Mouse (Mus musculus) telencephalon, adult 2 months (tissue): ENCODE measurements around the gene Gm42417.

ENCODE experiments used
- DNase-seq: peaks from one replicate; pipeline ENCODE4 v3.0.0-alpha.2; 2011; ENCODE audit warnings: low read depth, low spot score

The Gm42417 gene

DNA sequence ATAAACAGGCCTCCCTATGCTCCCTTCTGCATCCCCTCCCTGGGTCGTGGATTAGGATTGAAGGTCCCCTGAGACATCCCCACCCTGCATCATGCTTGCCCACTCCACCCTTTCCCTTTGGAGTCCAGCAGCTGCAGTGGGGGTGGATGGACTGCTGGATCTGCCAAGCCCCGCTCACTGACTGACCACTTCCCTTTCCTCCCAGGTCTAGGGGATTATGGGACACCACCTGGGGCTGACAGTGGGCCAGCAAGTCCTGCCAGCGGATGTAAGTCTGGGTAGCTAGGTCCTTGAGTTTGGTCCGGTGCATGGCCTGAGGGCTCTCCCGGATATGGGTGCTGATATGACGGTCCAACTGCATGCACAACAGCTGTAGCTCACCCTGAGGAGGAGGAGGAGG, 24.9 kb upstream of the Gm42417 start:
- DNase-seq = no peak

DNA sequence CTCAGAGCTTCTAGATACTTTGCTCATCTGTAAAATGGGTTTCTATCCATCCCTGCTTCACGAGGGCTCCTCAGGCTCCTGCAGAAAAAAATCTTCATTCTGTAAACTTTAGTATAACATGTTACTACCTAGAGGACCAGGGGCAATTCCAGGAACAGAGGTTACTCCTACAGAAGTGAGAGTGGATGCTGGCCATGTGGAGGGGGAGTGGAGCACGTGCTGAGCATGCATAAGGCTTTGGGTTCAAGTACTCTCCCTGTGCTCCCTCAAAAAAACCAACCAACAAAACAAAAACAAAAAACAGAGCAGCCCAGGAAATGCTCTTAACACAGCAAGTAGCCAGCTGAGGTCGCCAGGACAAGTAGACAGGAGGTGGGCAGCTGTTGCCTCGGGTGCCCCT, 24.4 kb upstream of the Gm42417 start:
- DNase-seq = no peak

DNA sequence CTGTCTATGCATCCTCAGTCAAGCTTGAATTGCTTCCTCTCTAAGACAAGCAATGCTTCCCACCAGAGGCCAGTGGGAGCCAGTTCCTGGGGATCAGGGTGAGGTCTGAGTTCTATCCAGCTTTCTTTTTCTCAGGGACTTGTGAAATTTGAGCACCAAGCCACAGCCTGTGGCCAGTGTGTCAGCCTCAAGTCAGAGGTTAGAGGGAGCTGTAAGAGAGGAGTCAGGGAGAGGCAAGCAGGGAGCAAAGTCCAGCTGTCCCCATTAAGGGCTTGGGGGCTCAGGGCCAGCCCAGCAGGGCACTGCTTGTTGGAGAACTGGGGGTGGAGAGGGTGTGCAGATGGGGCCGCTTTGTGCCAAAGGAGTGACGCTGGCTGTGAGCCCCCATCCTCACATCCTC, 24.0 kb upstream of the Gm42417 start:
- no peak for DNase-seq

DNA sequence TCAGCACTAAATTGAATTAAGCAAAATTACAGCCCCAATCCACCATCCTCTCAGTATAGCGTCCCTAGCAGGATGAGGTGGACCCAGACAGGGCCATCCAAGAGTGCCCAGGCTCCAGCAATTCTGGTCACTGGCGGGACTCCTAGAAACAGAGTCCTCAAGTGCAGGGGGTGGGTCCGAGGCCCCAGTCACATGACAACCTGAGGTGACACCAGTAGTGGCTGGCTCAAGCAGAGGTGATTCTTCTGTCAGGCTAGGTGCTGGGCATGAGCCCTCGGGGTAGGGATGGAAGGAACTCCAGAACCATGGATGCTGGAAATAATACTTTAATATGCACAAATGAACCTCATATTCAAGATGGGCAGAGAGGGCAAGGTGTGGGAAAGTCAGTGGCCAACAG, 23.2 kb upstream of the Gm42417 start:
- DNase-seq = no peak

DNA sequence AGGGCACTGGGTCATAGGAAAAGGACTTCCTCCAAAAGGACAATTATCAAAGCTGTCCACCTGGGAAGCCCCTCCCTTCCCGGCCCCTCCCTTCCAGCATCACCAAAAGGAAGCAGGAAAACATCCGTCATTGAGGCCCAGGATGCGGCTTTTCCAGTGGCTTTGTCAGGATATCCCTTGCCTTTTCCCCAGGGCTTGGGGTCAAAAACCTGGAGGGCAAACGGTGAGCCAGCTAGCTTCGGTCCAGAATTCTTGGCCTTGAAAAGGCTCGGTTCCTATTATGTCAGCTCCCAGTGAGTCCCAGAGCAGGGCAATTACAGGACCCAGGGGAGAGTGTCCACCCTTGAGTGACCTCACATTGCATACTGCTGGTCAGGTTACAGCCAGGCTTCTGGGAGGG, 21.7 kb upstream of the Gm42417 start:
- DNase-seq = no peak

DNA sequence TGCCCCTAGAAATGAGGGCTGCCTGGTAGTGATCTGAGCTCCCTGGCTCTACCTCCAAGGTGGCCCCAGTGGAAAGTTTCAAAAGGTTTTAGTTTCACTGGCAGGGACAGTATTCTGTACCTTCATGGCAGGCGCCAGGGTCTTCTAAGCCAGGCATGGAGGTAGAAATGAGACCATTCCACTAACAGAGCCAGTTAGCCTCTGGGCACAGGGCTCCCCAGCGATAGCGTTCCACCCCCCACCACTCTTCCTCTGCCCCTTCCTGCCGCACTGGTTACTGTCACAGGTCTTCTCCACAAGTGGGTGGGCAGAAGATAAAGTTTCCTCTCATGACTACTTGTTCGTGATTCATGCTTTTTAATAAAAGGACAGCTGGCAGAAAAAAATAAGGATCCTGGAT, 20.7 kb upstream of the Gm42417 start:
- DNase-seq = no peak

DNA sequence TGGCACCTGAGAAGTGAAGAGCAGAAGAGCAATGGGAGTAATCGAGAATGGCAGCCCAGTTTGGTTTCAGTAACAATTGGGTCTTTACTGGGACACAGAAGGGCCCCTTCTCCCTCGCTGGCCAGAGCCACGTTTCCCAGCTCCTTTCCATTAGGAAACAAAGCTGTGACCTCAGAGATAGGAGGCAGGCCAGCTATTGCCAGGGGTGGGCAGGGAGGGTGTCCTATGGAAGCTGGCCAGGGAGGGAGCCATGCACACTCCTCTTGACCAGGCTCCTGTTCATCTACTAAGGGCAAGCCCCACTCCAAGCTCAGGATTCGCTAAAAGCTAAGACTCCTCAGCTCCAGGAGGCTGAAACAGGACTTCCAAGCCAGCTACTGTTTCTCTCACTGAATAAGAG, 20.0 kb upstream of the Gm42417 start:
- no peak for DNase-seq

DNA sequence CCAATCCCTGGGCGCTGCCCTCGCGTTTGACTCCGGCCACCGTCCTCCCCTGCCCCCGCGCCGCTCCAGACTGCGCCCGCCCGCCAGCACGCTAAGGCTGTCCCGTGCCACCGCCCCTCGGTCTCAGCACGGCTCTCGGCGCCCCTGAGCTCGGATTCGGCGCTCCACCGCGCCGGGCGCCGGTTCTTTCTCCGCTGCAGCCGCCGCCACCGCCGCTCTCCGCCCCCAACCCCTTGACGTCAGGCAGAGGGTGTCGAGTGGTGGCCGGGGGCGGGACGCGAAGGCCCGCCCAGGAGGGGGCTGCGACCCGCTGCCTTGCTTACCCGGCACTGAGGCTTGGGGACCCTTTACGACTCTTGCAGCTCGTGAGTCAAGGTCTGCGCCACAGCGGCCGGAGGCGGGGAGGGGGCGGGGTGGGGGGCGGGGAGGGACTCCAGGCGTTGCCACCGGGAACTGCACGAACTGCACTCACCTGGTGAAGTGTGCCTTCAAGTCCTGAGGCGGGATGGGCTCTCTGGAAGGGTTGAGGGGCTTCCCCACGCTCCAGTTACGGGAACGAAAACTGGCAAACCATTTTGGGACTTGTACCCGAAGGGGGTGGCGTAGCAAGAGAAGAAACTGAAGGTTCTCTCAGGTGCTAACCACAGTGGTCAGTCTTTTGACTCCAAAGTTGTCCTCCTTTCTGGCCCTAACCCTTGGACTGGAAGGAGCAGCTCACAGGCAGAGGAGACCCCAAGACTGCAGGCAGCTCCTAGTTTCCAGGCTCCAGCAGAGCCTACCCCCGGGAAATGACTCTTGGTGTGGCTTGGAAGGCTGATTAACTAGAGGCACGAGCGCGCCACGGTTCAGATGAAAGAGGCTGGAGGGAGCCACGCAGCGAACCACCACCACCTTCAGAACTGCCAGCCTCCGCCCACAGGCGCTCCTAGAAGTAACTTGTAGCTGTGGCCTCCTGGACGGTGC, 19.1 kb upstream of the Gm42417 start, which contains the start of gene Sema4c:
Gene Sema4c (minus strand): TSS at position 319 of the 963 bp plus-strand sequence.
- no peak for DNase-seq

DNA sequence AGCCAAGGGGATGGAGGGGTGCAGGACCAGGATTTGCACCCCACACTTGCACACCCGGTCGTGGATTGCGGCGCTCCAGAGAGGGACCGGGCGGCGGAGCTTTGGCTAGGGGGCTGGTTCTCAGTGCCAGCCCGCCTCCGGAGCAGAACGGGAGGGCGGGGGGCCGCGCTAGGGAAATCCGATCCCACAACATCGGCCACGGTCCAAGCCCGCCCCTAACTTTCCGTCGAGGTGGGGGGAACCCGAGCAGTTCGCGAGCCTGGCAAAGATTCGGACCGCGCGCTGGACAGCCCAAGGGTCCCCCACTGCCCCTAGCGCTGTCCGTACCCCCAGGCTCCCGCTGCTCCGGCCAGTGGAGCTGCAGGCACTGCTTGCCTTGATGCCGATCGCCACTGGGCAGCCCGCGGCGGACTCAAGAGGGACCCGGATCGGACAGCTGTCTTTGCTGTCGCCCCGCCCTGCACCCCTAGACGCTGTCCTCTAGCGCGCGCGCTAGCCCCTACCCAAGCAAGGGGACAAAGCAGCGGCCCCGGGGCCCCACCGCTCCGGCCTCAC, 18.3 kb upstream of the Gm42417 start:
- DNase-seq = no peak

DNA sequence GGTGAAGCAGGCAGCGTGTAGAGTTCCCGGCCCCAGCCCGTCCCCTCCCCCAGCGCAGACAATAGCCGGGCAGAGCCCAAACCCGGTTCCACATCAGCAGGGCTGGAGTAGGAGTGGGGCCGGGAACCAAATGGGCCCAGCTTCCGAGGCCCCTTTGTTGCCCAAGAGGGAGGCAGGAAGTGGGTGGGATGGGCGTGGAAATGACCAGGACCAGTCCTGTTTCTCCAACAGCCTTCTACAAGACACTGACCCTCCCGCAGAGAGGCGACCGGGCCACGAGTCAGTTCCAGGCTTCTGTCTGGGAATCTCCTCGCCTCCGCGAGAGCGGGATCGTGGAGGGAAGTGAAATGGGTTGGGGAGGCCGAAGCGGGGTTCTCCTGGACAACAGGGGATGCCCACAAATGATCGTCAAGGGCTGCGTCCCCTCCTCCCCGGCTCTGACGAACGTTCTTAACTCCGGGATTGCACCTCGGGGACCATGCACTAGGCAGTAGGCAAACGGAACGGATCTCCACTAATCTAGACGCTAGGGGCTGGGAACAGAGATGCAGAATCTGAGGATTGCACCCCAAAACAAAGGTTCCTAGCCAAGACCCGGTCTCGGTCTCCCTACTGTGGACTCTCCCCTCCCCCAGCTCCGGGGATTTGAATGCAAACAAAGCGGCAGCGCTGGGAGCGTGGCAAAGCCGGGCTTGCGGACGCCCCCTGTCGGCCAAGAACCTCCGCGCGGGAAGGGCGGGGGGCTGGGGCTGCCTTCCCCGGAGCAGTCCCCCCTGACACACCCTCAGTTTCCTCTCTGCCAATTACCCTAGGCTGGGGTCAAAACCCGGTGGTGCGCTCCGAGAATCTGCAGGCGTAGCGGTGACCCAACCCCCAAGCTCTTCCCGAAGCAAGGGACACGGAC, 17.6 kb upstream of the Gm42417 start:
- peak; percentile 70 for DNase-seq

DNA sequence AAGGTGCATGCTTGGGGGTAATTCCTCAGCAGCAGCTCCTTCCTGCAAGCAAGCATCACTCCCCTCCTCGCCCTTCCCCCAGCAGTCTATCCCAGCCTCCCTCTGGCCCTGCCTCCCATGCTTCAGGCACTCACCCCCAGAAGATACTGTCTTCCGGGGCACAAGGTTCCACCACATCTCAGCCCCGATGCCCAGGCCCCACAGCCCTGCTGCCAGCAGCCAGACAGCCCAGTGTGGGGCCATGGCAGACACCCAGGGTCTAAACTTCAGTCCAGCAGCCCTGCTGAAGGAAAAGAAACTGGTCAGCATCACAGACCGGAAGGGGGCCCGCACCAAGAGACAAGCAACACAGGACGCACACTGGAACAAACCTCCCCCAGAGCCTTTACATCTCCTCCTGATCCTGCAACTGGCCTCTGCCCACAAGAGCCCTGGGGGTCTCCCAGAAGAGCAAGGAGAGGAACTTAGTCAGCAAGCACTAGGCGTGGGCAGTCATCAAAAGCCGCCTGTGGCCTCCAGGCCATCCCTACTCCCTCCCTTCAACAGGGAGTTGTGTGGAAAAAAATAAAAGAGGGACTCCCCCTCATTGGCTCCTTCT, 16.7 kb upstream of the Gm42417 start:
- DNase-seq = no peak

DNA sequence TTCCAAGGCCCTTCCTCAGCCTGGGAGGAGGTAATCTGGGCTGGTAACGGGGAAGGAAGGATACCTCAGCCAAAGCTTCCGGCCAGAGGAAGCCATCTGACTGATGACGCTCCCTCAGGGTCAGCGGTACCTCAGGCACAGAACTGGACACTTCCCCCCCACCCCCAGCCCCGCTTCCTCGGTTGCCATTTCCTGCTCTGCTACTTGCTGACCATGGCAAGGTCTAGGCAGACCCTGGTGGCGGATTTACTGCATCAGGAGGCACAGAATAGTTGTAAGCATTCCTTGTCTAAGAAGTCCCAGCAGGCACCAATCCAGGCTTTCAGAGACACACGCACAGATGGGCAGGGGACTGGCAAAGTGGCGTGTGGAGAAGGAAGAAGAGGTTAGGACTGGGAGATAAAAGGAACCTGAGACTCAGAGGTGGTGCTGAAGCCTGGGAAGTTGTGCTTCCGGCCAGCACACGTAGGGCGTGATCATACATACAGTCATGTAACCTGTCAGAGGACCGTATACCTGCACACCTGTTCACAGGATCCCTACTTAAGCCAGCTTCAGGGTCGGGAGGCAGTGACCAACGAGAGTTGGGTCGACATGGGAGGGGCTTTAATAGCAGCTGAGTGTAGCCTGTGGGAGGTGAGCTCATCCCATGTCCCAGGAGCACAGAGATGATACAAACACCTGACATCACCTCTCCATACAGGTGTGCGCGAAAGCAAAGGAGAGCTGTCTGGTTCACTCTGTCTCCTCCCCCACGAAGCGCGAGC, 15.6 kb upstream of the Gm42417 start:
- DNase-seq = no peak

DNA sequence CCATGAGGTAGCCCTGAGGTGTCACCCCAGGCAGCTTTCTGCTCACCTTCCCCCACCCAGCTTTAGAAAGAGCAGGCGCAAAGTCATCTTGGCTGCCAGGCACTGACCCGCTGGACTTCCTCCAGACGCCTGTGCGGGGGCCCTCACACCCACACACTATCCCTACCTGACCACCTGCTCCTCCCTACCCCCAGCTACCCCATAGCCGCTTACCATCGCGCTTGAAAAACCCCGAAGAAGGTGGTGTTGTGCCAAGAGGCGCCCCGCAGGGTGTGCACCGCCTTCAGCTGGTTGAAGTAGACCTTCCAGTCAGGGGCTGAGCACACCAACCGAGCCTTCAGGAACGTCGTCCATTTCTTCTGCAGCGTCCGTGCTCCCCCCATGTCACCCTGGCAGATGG, 13.3 kb upstream of the Gm42417 start:
- DNase-seq = no peak

DNA sequence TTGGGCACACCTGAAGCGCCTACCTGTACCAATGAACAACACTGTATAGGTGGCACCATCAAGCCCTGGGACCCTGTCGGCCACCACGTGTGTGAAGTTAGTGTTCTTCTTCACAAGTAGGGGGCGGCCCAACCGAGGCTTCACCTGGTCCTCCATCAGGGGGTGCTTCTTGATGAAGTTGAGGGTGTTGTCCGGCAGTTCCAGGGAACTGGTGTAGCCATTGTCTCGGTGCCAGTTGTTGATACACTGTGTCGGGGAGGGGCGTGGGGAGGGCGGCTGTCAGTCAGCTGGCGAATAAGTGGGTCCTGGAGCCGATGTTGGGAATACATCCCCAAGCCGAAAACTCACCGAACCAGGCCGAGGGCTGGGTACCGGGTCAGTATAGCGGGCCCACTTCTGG, 12.7 kb upstream of the Gm42417 start:
- DNase-seq = no peak

DNA sequence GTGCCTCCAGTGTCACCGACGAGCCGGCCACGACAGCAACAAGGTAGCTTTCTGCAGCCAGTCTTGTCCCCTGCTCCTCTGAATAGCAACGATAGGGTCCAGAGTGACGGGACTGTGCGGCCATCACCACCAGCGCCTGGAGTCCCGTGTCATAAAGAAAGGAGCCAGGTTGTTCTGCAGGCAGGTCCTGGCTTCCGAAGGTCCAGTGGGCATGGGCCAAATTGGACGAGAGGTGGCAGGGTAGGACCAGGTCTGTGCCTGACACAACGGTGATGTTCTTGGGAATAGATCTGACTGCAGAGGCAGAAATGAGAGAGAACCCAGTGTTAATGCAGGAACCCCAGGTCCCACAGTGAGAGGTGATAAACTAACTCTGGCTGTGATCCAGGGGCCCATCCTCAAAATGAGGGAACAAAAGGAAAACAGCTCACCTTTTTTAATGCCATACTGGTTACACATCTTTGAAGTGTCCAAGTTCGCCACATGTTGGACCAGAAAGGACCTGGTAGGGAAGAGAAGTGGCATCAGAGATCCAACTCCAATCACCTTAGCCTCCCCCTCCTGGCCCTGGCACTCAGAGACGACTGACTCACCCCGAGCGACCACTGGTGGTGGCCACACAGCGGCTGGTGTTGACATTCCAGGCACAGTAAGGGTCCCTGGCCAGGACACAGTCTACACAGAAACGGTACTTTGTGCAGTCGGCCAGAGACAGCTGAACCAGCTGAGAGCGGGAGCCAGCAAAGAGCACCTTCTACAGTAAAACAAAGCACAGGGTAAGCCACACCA, 11.0 kb upstream of the Gm42417 start:
- DNase-seq = no peak

DNA sequence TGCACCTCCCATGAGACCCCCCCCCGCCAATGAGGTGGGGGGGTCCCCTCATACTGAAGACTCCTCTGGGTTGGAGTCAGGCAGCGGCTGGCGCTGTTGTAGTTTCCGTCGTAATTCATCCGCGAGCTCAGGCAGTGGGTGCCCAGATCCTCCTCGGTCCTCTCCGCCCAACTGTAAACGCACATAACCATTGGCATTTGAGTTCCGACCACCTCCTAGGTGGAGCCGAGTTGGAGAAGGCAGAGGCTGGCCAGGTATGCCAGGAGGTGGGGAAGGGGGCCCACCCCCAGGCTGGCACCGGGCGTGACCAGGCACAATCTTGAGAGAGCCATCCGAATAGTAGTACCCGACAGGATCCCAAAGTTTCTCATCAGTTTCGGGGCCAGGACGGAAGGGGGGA, 10.3 kb upstream of the Gm42417 start:
- DNase-seq = no peak

DNA sequence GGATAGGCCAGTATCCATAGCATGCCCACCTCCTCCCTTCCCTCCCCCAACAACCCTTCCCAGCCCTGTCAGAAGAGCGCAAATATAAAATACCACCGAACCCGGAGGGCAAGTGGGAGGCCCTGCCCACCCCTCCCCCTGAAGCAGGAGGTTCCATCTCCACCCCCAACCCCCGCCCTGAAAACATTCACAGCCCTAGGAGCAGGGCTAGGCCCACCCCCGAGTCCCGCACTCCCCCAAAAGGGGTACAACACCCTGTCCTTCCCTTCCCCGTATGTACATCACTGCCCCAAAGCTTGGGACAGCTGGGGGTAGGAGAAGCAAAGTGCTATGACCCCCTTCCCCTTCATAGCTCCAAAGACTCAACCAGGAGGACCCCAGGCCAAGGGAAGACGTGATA, 9.5 kb upstream of the Gm42417 start:
- DNase-seq = no peak

DNA sequence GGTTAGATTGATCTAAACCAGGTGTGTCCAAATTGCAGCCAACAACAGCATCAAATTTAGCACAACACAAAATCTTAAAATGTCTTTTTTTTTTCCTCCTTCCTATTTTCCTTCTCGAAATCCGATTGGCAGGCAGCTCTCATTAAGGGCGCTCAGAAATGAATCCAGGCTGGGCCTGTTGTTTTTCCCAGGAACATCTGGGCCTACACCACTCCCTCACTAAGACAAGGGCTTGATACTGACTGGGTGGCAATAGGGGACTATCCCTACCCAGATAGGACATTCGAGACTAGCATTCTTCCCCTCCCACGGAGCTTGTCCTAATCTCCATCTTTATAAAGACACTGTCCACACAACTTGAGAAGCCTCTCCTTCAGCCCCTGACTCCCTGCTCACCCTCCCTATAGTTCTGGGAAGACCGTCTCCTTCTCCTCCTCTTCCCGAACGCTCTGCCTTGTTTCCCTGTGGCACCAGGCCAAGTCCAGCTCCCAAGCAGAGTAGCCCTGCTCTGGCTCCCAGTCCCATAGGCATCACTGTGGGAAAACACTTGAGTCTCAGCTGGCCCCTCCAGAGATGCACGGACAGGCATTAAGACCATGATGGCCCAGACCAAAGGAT, 8.9 kb upstream of the Gm42417 start:
- no peak for DNase-seq

DNA sequence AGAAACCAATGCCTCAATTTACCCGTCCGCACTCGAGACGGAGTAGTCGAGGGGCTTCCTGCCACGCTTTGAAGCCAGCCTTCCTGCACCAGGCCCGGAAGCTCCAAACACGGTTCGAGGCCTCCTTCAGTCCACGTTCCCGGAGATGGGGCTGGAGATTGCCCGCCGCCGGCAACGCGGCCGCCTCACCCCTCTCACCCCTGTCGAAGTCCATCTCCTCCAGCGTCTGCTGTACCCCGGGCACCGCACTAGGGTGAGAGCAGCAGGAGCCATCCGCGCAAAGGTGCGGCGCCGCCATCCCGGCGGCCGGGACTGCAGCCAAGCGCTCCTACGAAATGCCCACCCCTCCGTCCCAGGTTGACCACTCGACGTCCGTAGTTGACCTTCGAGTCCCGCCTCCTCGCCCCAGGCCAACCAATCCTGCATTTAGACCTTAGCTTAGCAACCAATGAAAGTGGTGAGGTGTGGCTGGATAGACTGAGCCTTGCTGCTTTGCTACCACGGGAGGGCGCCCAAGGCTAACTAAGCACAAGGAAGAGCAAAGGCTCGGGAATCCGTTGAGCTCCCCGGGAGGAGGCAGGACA, 7.8 kb upstream of the Gm42417 start, which contains the start of gene Ankrd39:
Gene Ankrd39 (minus strand): TSS at position 558 of the 584 bp plus-strand sequence.
- DNase-seq = peak; percentile 99
